Mouse (Mus musculus) liver, postnatal 0 days (tissue): ENCODE measurements around the gene 1700003E16Rik.

Source experiments
- CTCF ChIP-seq: sonication (generic); IDR thresholded peaks from 2 replicates; pipeline ENCODE4 v1.5.1; 2016; ENCODE audit warnings: antibody characterized with exemption, low read depth
- EP300 ChIP-seq: IDR thresholded peaks from 2 replicates; pipeline ENCODE4 v1.6.1; 2016; ENCODE audit warnings: antibody characterized with exemption, low read depth, mild to moderate bottlenecking

GRCm38 (mm10) chr6:83136881-83137575 is 19.2 kb upstream of the 1700003E16Rik start:
- TF ChIP-seq CTCF (no peak), EP300 (no peak)
